Mouse (Mus musculus) hindbrain, postnatal 0 days (tissue): ENCODE results near the gene Slamf9. TPM values are rescaled to one million over a fixed set of nuclear protein-coding genes. Genes with fewer than 3 reads are reported as not detected.

Experiments
- ATAC-seq: fragments of 200-750 bp; cut with Nextera tagmentation; 2 replicates; pipeline ENCODE4 v1.8.0; 2017; ENCODE audit warnings: mild to moderate bottlenecking, moderate TSS enrichment, moderate library complexity
- DNase-seq: peaks from one replicate; pipeline ENCODE4 v3.0.0-alpha.2; 2015; ENCODE audit warnings: low spot score
- H3K27ac ChIP-seq: fragments of 300-500 bp; sonication (generic); 2 replicates; pipeline ENCODE4 v1.5.1; 2014; ENCODE audit warnings: mild to moderate bottlenecking
- H3K27me3 ChIP-seq: fragments of 300-500 bp; sonication (generic); 2 replicates; pipeline ENCODE4 v1.6.1; 2014; ENCODE audit warnings: low read length, mixed read lengths; ENCODE audit not compliant: insufficient read depth
- H3K36me3 ChIP-seq: fragments of 300-500 bp; sonication (generic); 2 replicates; pipeline ENCODE4 v1.6.1; 2014; ENCODE audit warnings: low read length, mixed read lengths; ENCODE audit not compliant: insufficient read depth
- H3K4me1 ChIP-seq: fragments of 300-500 bp; sonication (generic); 2 replicates; pipeline ENCODE4 v1.6.1; 2014; ENCODE audit warnings: antibody characterized with exemption, low read length, mixed read lengths; ENCODE audit not compliant: insufficient read depth
- H3K4me2 ChIP-seq: fragments of 300-500 bp; sonication (generic); 2 replicates; pipeline ENCODE4 v1.6.1; 2014; ENCODE audit warnings: low read depth, mild to moderate bottlenecking, low read length, moderate library complexity, mixed read lengths
- H3K4me3 ChIP-seq: fragments of 300-500 bp; sonication (generic); 2 replicates; pipeline ENCODE4 v1.5.1; 2014; ENCODE audit warnings: low read length
- H3K9ac ChIP-seq: fragments of 300-500 bp; sonication (generic); replicated peaks from 2 replicates; pipeline ENCODE4 v1.6.1; 2014; ENCODE audit warnings: mild to moderate bottlenecking, low read length, moderate library complexity, mixed read lengths
- H3K9me3 ChIP-seq: fragments of 300-500 bp; sonication (generic); 2 replicates; pipeline ENCODE4 v1.6.1; 2016; ENCODE audit warnings: low read length, mixed read lengths
- CTCF ChIP-seq: IDR thresholded peaks from 2 replicates; pipeline ENCODE4 v1.5.1; 2016; ENCODE audit warnings: antibody characterized with exemption, control low read depth, low read depth
- WGBS: fragments of 180-500 bp; shearing (Covaris S2); extraction: QIAGEN DNeasy Blood & Tissue Kit; methylation state at CpG from one replicate; pipeline ENCODE4 v1.1.7; 2014; 5-methylcytosine and 5-hydroxymethylcytosine counted together
- polyA plus RNA-seq: library from polyadenylated mRNA; unstranded; fragments of >200 nt; fragmentation: Nextera tagmentation; extraction: Ambion mirVana; gene quantifications from 2 replicates; pipeline ENCODE4 v1.2.1, GENCODE M21; 2015
- total RNA-seq: library from RNA; depleted of rRNA; stranded (reverse); fragments of >200 nt; gene quantifications from 2 replicates; pipeline ENCODE4 v1.2.3, GENCODE M21; 2014

Gene Slamf9
- total and polyA plus RNA-seq, 2 experiments from 2014 or later: 0.39 TPM; not detected in 1

- Histone ChIP-seq H3K4me1 (no peaks in the 10 kb centered on the region), H3K9ac (no peak overlapping the region), H3K27me3 (no peaks in the 10 kb centered on the region), H3K4me2 (no peak overlapping the region), H3K9me3 (no peaks in the 10 kb centered on the region), H3K4me3 (no peak overlapping the region), H3K36me3 (no peaks in the 10 kb centered on the region), H3K27ac (no peak overlapping the region)
- WGBS: 90% methylated on average over 20 of the region's 20 CpGs
- TF ChIP-seq CTCF: no peak
- no peak for ATAC-seq
- DNase-seq: no peak
These were observed 41.9 kb upstream of the Slamf9 start for GRCm38 (mm10) chr1:172433012-172433850.

- Histone ChIP-seq H3K9me3 (no peaks in the 10 kb centered on the region), H3K4me2 (no peak overlapping the region), H3K36me3 (no peaks in the 10 kb centered on the region), H3K27me3 (no peaks in the 10 kb centered on the region), H3K27ac (no peak overlapping the region), H3K4me3 (no peak overlapping the region), H3K4me1 (no peaks in the 10 kb centered on the region), H3K9ac (no peak overlapping the region)
- 78% methylated on average over 4 of the region's 4 CpGs for WGBS
- DNase-seq (no peak), ATAC-seq (no peak)
- no peak for TF ChIP-seq CTCF
These were observed 41.4 kb upstream of the Slamf9 start for GRCm38 (mm10) chr1:172433851-172434165.

- no peaks in the 10 kb centered on the region for H3K27me3 ChIP-seq
- no peak for ATAC-seq
These were observed 38.4 kb upstream of the Slamf9 start for GRCm38 (mm10) chr1:172436785-172437184.

GRCm38 (mm10) chr1:172438621-172439020 lies 36.5 kb upstream of the Slamf9 start:
- DNase-seq: no peak

More at GRCm38 (mm10) chr1:172436785-172437184, 38.4 kb upstream of the Slamf9 start:
- no peak overlapping the region for H3K27ac ChIP-seq
- WGBS: 49% methylated on average over 6 of the region's 6 CpGs
- H3K4me2 ChIP-seq: no peak overlapping the region
- no peak for TF ChIP-seq CTCF
- no peak overlapping the region for H3K9ac ChIP-seq
- DNase-seq: no peak
- no peaks in the 10 kb centered on the region for H3K36me3 ChIP-seq
- no peaks in the 10 kb centered on the region for H3K4me1 ChIP-seq
- no peaks in the 10 kb centered on the region for H3K9me3 ChIP-seq
- no peak overlapping the region for H3K4me3 ChIP-seq

GRCm38 (mm10) chr1:172440521-172440920 lies 34.6 kb upstream of the Slamf9 start:
- Histone ChIP-seq H3K36me3 (no peaks in the 10 kb centered on the region), H3K4me2 (no peak overlapping the region), H3K9me3 (no peaks in the 10 kb centered on the region), H3K27ac (no peak overlapping the region), H3K4me3 (no peak overlapping the region), H3K27me3 (no peaks in the 10 kb centered on the region), H3K9ac (no peak overlapping the region), H3K4me1 (no peaks in the 10 kb centered on the region)
- WGBS: 83% methylated on average over 3 of the region's 3 CpGs
- TF ChIP-seq CTCF: no peak
- DNase-seq (no peak), ATAC-seq (no peak)

More at GRCm38 (mm10) chr1:172438621-172439020, 36.5 kb upstream of the Slamf9 start:
- Histone ChIP-seq H3K4me2 (no peak overlapping the region), H3K4me1 (no peaks in the 10 kb centered on the region), H3K9ac (no peak overlapping the region), H3K4me3 (no peak overlapping the region), H3K9me3 (no peaks in the 10 kb centered on the region), H3K27ac (no peak overlapping the region), H3K27me3 (no peaks in the 10 kb centered on the region), H3K36me3 (no peaks in the 10 kb centered on the region)
- no peak for TF ChIP-seq CTCF
- ATAC-seq: no peak
- WGBS: 88% methylated on average over 2 of the region's 2 CpGs

GRCm38 (mm10) chr1:172441935-172442445 lies 33.2 kb upstream of the Slamf9 start:
- DNase-seq: no peak
- H3K27me3 ChIP-seq: no peaks in the 10 kb centered on the region
- no peak overlapping the region for H3K9ac ChIP-seq
- H3K4me1 ChIP-seq: no peaks in the 10 kb centered on the region
- H3K36me3 ChIP-seq: no peaks in the 10 kb centered on the region
- H3K4me3 ChIP-seq: no peak overlapping the region
- H3K27ac ChIP-seq: no peak overlapping the region
- WGBS: 89% methylated on average over 9 of the region's 9 CpGs
- TF ChIP-seq CTCF: no peak
- H3K9me3 ChIP-seq: no peaks in the 10 kb centered on the region
- ATAC-seq: no peak
- no peak overlapping the region for H3K4me2 ChIP-seq

GRCm38 (mm10) chr1:172450226-172450625 lies 24.9 kb upstream of the Slamf9 start:
- WGBS: 34% methylated on average over 2 of the region's 2 CpGs
- H3K27ac ChIP-seq: no peak overlapping the region

More at GRCm38 (mm10) chr1:172450226-172450625, 24.9 kb upstream of the Slamf9 start:
- no peaks in the 10 kb centered on the region for H3K4me1 ChIP-seq
- no peak for TF ChIP-seq CTCF
- no peaks in the 10 kb centered on the region for H3K27me3 ChIP-seq
- DNase-seq: no peak
- no peaks in the 10 kb centered on the region for H3K36me3 ChIP-seq
- H3K4me3 ChIP-seq: no peak overlapping the region
- no peak for ATAC-seq
- no peak overlapping the region for H3K9ac ChIP-seq
- no peaks in the 10 kb centered on the region for H3K9me3 ChIP-seq
- no peak overlapping the region for H3K4me2 ChIP-seq
